Mouse (Mus musculus) gastrocnemius, adult 8-10 months (tissue): ENCODE results near the gene Ambra1. TPM values are rescaled to one million over a fixed set of nuclear protein-coding genes. Genes with fewer than 3 reads are reported as not detected.
A peak's percentile ranks its signal among the peaks of the same experiment; 100 is the strongest.

Experiments used
- DNase-seq, 2 experiments: peaks; one replicate each; pipeline ENCODE4 v3.0.0; 2022; ENCODE audit warnings: low spot score in 2 of 2
- total RNA-seq, 4 experiments: library from RNA; stranded (reverse); gene quantifications; 2 replicates each; pipeline ENCODE4 v1.2.4; 2022

Ambra1 gene
- total RNA-seq, 4 experiments from 2014 or later, result 13.7 to 15.9 (median 14.9) TPM

GRCm38 (mm10) chr2:91934016-91934415 lies 204.1 kb downstream of the Ambra1 start:
- DNase-seq, result no peak

- DNase-seq, result no peak
These were observed 205.0 kb downstream of the Ambra1 start for GRCm38 (mm10) chr2:91934826-91935525.

GRCm38 (mm10) chr2:91936154-91936553 lies 206.2 kb downstream of the Ambra1 start:
- no peak for DNase-seq

GRCm38 (mm10) chr2:91939303-91939935 lies 209.5 kb downstream of the Ambra1 start:
- DNase-seq, result no peak

GRCm38 (mm10) chr2:91942356-91942755 lies 212.4 kb downstream of the Ambra1 start:
- no peak for DNase-seq

GRCm38 (mm10) chr2:91944170-91944950 lies 214.4 kb downstream of the Ambra1 start:
- DNase-seq, result peak; percentile 59 to 62

GRCm38 (mm10) chr2:91945483-91945882 lies 215.5 kb downstream of the Ambra1 start, which contains the start of gene Gm9821:
Gene Gm9821 (plus strand): TSS chr2:91945703.
- no peak for DNase-seq

- DNase-seq, result no peak
These were observed 216.9 kb downstream of the Ambra1 start for GRCm38 (mm10) chr2:91946836-91947235.

- peak; percentile 52 to 77 for DNase-seq
These were observed 217.6 kb downstream of the Ambra1 start for GRCm38 (mm10) chr2:91947397-91948150.

GRCm38 (mm10) chr2:91948151-91948509 lies 218.2 kb downstream of the Ambra1 start:
- no peak for DNase-seq

GRCm38 (mm10) chr2:91948792-91949241 lies 218.9 kb downstream of the Ambra1 start:
- peak in 1 of 2 experiments; percentile 45 for DNase-seq

GRCm38 (mm10) chr2:91949411-91950274 lies 219.7 kb downstream of the Ambra1 start:
- DNase-seq, result peak in 1 of 2 experiments; percentile 62

GRCm38 (mm10) chr2:91950275-91951085 lies 220.5 kb downstream of the Ambra1 start:
- DNase-seq, result peak in 1 of 2 experiments; percentile 54

GRCm38 (mm10) chr2:91953825-91954224 lies 223.9 kb downstream of the Ambra1 start:
- peak in 1 of 2 experiments; percentile 56 for DNase-seq

GRCm38 (mm10) chr2:91955121-91955591 lies 225.2 kb downstream of the Ambra1 start:
- DNase-seq, result no peak

- DNase-seq, result no peak
These were observed 225.9 kb downstream of the Ambra1 start for GRCm38 (mm10) chr2:91955875-91956274.

- no peak for DNase-seq
These were observed 227.2 kb downstream of the Ambra1 start for GRCm38 (mm10) chr2:91957096-91957495.

GRCm38 (mm10) chr2:91958049-91958448 lies 228.1 kb downstream of the Ambra1 start:
- DNase-seq, result no peak
